ENCODE assay signal across 9 mouse cellular contexts in the genomic region with DNA sequence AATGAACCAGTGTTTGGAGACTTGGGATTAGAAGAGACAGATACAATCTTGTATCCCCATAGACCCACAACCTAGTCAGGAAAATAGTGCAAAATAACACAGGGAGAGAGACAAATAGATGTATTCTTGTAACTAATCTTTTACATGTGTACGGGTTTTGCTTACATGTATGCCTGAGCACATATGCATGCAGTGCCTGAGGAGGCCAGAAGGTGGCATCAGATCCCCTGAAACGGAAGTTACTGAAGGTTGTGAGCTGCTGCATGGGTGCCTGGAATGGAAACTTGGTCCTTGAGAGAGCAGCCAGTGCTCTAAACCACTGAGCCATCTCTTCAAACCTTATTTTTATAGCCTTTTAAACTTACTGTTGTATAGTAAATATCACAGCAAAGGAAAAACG. TPM values are rescaled to one million over a fixed set of nuclear protein-coding genes. Genes with fewer than 3 reads are reported as not detected.
DNase-seq lines count a peak whose midpoint lies in the region; ATAC-seq and TF ChIP-seq lines count a peak whose summit lies in the region.
"Had no signal": no experiment of that assay in that cellular context is flagged by ENCODE, and none has a peak within 500 bp of the region (broad histone marks: within the 10 kb centered on the region; RNA-seq: fewer than 3 reads in every experiment).

No protein-coding gene starts in this region.

- H3K36me3 ChIP-seq in heart, adult 2 months (ENCODE audit: control insufficient read depth, insufficient read depth, low read length): no peaks in the 10 kb centered on the region; the same call in 1 of the 2 replicates
- H3K36me3 ChIP-seq in forebrain, embryonic 15.5 days: peaks cover 57% of the 10 kb centered on the region

- H3K9ac ChIP-seq in heart, adult 2 months (ENCODE audit: low read depth, low read length): no peak overlapping the region
- H3K9ac ChIP-seq in forebrain, embryonic 15.5 days (replicated peaks): no peak overlapping the region
- H3K9ac ChIP-seq: neural tube, embryonic 12.5 days had no signal

- TF ChIP-seq POLR2A in heart, adult 2 months (IDR thresholded peaks at IDR 0.05; ENCODE audit: insufficient read depth, low read depth, low read length): no peak

- no peaks in the 10 kb centered on the region for H3K9me3 ChIP-seq in forebrain, embryonic 15.5 days
- H3K9me3 ChIP-seq: neural tube, embryonic 12.5 days had no signal

- no peak overlapping the region for H3K4me2 ChIP-seq in forebrain, embryonic 15.5 days (replicated peaks)
- H3K4me2 ChIP-seq: neural tube, embryonic 12.5 days had no signal

- TF ChIP-seq EP300 in heart, adult 2 months (IDR thresholded peaks at IDR 0.05; ENCODE audit: insufficient read depth, low read depth, low read length): no peak

- H3K4me1 ChIP-seq in heart, adult 2 months (ENCODE audit: control insufficient read depth, insufficient read depth, low read length): no peaks in the 10 kb centered on the region
- H3K4me1 ChIP-seq in forebrain, embryonic 15.5 days: no peaks in the 10 kb centered on the region
- H3K4me1 ChIP-seq: neural tube, embryonic 12.5 days had no signal

- no peak overlapping the region for H3K4me3 ChIP-seq in heart, adult 2 months
- H3K4me3 ChIP-seq in forebrain, embryonic 15.5 days: no peak overlapping the region
- H3K4me3 ChIP-seq: neural tube, embryonic 12.5 days had no signal

- peak; percentile 69 for TF ChIP-seq CTCF in heart, adult 2 months (IDR thresholded peaks at IDR 0.05)

- peak in 1 of 2 experiments; percentile 34 for DNase-seq in heart, adult 2 months
- no peak for DNase-seq in heart, adult 9 months (ENCODE audit: low spot score in 2 of 2)
- DNase-seq in retina, postnatal 1 day: peak; percentile 35
- DNase-seq in retina, embryonic 14.5 days (ENCODE audit: low spot score): no peak
- DNase-seq in thymus, postnatal 14 days: peak; percentile 56

- H3K79me2 ChIP-seq in heart, adult 2 months (replicated peaks; ENCODE audit: control insufficient read depth, insufficient read depth, low read length): no peaks in the 10 kb centered on the region

- 82% methylated on average over 3 of the region's 3 CpGs for WGBS in heart, adult 2 months
- WGBS in forebrain, embryonic 15.5 days: 87% methylated on average over 3 of the region's 3 CpGs

- intact Hi-C loops in heart, adult 2 months (cut with DNase I): no loop called here

- ATAC-seq in erythroblast, adult 5-6 weeks (replicated peaks; ENCODE audit: low FRiP score, poor library complexity, severe bottlenecking): 0 out of 2 replicates have a peak, but pooled peaks have one; percentile 52
- ATAC-seq in forebrain, embryonic 15.5 days (replicated peaks): no peak
- ATAC-seq in frontal cortex, adult (ENCODE audit: low TSS enrichment): no peak

- no peaks in the 10 kb centered on the region for H3K27me3 ChIP-seq in heart, adult 2 months (ENCODE audit: control insufficient read depth, insufficient read depth, low read length)
- H3K27me3 ChIP-seq in forebrain, embryonic 15.5 days: no peaks in the 10 kb centered on the region
- H3K27me3 ChIP-seq: neural tube, embryonic 12.5 days had no signal

- no peak overlapping the region for H3K27ac ChIP-seq in heart, adult 2 months
- H3K27ac ChIP-seq in forebrain, embryonic 15.5 days (replicated peaks): no peak overlapping the region
- H3K27ac ChIP-seq: neural tube, embryonic 12.5 days had no signal

RNA-seq across cellular contexts. Expression of a gene that starts 12.6 kb away (rescaled TPM):
- total RNA-seq in heart, adult 2 months (2021): 10 to 100 TPM; 19.0 to 19.1 TPM
- 8.8 and 12.9 TPM in 2 replicates for polyA plus RNA-seq in heart, adult 2 months (2012; rRNA removed)
- 0.63 TPM in 1 of 2 replicates, not detected in the other for total RNA-seq in erythroblast, adult 5-6 weeks (2015; ENCODE audit: low replicate concordance)
- total RNA-seq in erythroblast, adult 5-6 weeks (2017; ENCODE audit: low replicate concordance): 0.84 and 2.1 TPM in 2 replicates
- 31.7 and 32.4 TPM in 2 replicates for polyA plus RNA-seq in forebrain, embryonic 15.5 days (2015; fragmentation: Nextera tagmentation; extraction: Ambion mirVana)

RNA-seq across cellular contexts. Expression of a gene that starts 22.5 kb away (rescaled TPM):
- total RNA-seq in heart, adult 2 months (2021): 10 to 100 TPM; 10.6 to 10.7 TPM
- 10.2 and 14.2 TPM in 2 replicates for polyA plus RNA-seq in heart, adult 2 months (2012; rRNA removed)
- 1.0 and 4.4 TPM in 2 replicates for total RNA-seq in erythroblast, adult 5-6 weeks (2015; ENCODE audit: low replicate concordance)
- total RNA-seq in erythroblast, adult 5-6 weeks (2017; ENCODE audit: low replicate concordance): 4.9 and 5.3 TPM in 2 replicates
- 17.8 and 19.5 TPM in 2 replicates for polyA plus RNA-seq in forebrain, embryonic 15.5 days (2015; fragmentation: Nextera tagmentation; extraction: Ambion mirVana)

RNA-seq across cellular contexts. Expression of a gene that starts 30.3 kb away (rescaled TPM):
- total RNA-seq in heart, adult 2 months (2021): not detected
- polyA plus RNA-seq in heart, adult 2 months (2012; rRNA removed): 0.06 TPM in 1 of 2 replicates, not detected in the other
- 0.38 TPM in 1 of 2 replicates, not detected in the other for total RNA-seq in erythroblast, adult 5-6 weeks (2015; ENCODE audit: low replicate concordance)
- total RNA-seq in erythroblast, adult 5-6 weeks (2017; ENCODE audit: low replicate concordance): not detected in 2 replicates
- 0.25 and 0.36 TPM in 2 replicates for polyA plus RNA-seq in forebrain, embryonic 15.5 days (2015; fragmentation: Nextera tagmentation; extraction: Ambion mirVana)

RNA-seq across cellular contexts. Expression of a gene that starts 51.2 kb away (rescaled TPM):
- 10 to 100 TPM in 1 of 2 experiments, 1 to 10 TPM in 1; 9.8 to 10.3 TPM for total RNA-seq in heart, adult 2 months (2021)
- 22.0 and 22.5 TPM in 2 replicates for polyA plus RNA-seq in heart, adult 2 months (2012; rRNA removed)
- 3.5 and 7.5 TPM in 2 replicates for total RNA-seq in erythroblast, adult 5-6 weeks (2015; ENCODE audit: low replicate concordance)
- total RNA-seq in erythroblast, adult 5-6 weeks (2017; ENCODE audit: low replicate concordance): 2.8 and 6.9 TPM in 2 replicates
- 22.5 and 26.2 TPM in 2 replicates for polyA plus RNA-seq in forebrain, embryonic 15.5 days (2015; fragmentation: Nextera tagmentation; extraction: Ambion mirVana)

Comparison
In these comparisons a context has a peak if more than half of its experiments do, and no peak if none do; other contexts are left out.
1. DNase-seq: peak in retina, postnatal 1 day (single experiment) and thymus, postnatal 14 days (single experiment); none in heart, adult 9 months (0 of 2) and retina, embryonic 14.5 days (single experiment).
2. RNA of a gene that starts 12.6 kb away (total RNA-seq): 19.0 to 19.1 TPM in heart, adult 2 months; 0.63 to 2.1 TPM in erythroblast, adult 5-6 weeks; every median in the first group is over 4 times any median in the second.